Mouse (Mus musculus) neutrophil, adult 65 days (primary cell): ENCODE results near the gene Lcn6. TPM values are rescaled to one million over a fixed set of nuclear protein-coding genes. Genes with fewer than 3 reads are reported as not detected.

Experiments used
- total RNA-seq: library from RNA; stranded (reverse); gene quantifications from 2 replicates; pipeline ENCODE4 v1.2.4, GENCODE M21; 2023

Gene Lcn6
- not detected in 2 replicates for total RNA-seq

GRCm38 (mm10) chr2:25676486-25676885 lies at the start of gene Lcn6:
Gene Lcn6 (plus strand): TSS chr2:25676786.

DNA sequence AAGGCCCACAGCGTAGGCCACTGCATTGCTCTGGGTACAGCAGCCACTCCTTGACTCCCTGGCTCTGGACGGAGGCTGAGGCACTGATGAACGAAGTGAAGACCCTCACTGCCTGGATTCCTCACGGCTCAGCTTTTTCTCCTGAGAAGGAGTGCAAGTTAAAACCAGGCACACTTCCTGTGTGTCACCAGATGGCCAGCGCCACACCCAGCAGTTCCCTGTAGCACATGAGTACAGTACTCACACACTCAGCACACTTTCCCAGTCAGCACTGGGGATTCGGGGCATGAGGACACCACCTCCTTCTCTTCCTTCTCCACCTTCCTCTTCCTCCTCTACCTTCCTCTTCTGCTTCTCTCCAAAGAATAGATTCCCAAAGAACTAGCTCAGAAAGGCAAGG lies 48.8 kb upstream of the Lcn6 start, which contains the start of gene Fcna:
Gene Fcna (minus strand): TSS at position 220 of the 400 bp plus-strand sequence.

DNA sequence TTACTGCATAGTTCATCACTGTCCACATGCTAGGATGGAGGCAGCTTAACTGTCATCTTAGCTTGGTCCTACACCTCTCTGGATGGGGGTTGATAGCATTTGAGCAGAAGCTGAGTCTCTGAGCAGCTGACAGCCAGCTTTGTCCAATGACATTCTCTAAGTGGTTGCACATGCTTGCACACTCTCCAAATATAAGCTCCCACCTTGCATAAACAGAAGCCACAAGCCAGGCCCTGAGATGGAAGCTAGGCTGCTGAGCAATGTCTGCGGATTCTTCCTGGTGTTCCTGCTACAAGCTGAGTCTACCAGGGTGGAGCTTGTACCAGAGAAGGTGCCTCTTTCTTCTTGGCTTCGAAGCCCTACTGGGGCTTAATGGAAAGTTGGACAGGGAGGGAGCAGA lies 23.7 kb upstream of the Lcn6 start, which contains the start of gene Lcn8:
Gene Lcn8 (plus strand): TSS at position 219 of the 400 bp plus-strand sequence.

GRCm38 (mm10) chr2:25657652-25658051 lies 18.9 kb upstream of the Lcn6 start, which contains the start of gene Lcn5:
Gene Lcn5 (plus strand): TSS chr2:25657952.

GRCm38 (mm10) chr2:25682426-25682825 lies 5.8 kb downstream of the Lcn6 start, which contains the start of gene Lcn10:
Gene Lcn10 (plus strand): TSS chr2:25682726.

DNA sequence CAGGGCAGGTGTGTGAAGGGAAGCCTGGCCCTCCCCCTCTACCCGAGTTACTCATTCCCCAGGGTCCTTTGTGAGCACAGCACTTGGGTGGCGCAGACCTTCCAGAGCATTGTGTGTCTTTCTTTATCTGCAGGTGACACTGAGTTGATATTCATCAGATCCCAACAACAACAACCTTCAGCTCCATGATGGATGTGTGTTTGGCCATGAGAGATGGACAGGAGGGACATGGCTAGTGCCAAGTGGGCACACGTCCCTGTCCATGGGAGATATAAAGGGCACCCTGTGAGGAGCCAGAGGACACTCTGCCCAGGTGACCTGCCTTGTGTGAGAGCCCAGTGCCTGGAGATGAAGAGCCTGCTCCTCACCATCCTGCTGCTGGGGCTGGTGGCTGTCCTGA lies 23.2 kb downstream of the Lcn6 start, which contains the start of gene Obp2a:
Gene Obp2a (plus strand): TSS at position 301 of the 400 bp plus-strand sequence.

DNA sequence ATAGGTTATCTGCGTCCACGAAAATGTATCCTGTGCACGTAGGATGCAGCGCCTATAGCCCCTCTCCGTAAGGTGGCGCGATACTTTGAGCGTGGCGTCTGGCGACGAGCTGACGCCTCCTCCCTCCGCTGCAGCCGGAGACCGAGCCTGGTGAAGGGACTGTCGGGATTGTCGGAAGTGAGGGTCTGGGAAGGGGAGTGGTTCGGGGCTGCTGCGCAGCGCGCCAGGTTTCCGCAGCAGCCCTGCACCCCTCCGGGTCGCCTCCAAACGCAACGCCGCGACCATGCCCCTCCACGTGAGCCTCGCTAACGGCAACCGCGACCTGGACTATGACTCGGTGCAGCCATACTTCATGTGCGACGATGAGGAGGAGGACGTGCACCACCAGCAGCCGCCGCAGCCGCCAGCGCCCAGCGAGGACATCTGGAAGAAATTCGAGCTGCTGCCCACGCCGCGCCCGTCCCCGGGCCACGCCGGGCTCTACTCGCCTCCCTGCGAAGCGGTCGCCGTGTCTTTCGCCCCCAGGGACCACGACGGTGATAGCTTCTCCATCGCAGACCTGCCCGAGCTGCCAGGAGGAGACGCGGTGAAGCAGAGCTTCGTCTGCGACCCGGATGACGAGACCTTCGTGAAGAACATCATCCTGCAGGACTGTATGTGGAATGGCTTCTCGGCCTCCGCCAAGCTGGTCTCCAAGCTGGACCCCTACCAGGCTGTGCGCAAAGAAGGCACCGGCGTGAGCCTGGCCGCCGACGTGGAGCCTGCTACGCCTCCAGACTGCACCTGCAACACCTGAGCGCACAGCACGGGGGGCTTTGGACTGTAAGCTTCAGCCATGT lies 30.3 kb downstream of the Lcn6 start, which contains the start of gene Bmyc:
Gene Bmyc (plus strand): TSS at position 97 of the 839 bp plus-strand sequence.

Other genes starting within 250 kb of the Lcn6 start
- gene Abca2, start 248.1 kb upstream of the Lcn6 start, total RNA-seq = 19.6 and 21.3 TPM in 2 replicates
- not detected in 2 replicates for gene Clic3, start 219.9 kb upstream of the Lcn6 start, total RNA-seq
- 43.8 and 56.9 TPM in 2 replicates for gene Paxx, start 215.7 kb upstream of the Lcn6 start, total RNA-seq
- gene Ptgds, start 206.7 kb upstream of the Lcn6 start, total RNA-seq = not detected in 2 replicates
- not detected in 2 replicates for gene Lcn12, start 182.9 kb upstream of the Lcn6 start, total RNA-seq
- gene Fbxw5, start 176.0 kb upstream of the Lcn6 start, total RNA-seq = 25.8 and 26.4 TPM in 2 replicates
- 1.2 TPM in 1 of 2 replicates, not detected in the other for gene C8g, start 175.1 kb upstream of the Lcn6 start, total RNA-seq
- 20.3 and 26.7 TPM in 2 replicates for gene Traf2, start 129.8 kb upstream of the Lcn6 start, total RNA-seq
- 56.8 and 74.8 TPM in 2 replicates for gene Edf1, start 118.9 kb upstream of the Lcn6 start, total RNA-seq
- 0.11 and 0.13 TPM in 2 replicates for gene Mamdc4, start 101.9 kb upstream of the Lcn6 start, total RNA-seq
- 5.6 and 6.0 TPM in 2 replicates for gene Phpt1, start 101.6 kb upstream of the Lcn6 start, total RNA-seq
- gene Ajm1, start 95.0 kb upstream of the Lcn6 start, total RNA-seq = 1.6 TPM in 1 of 2 replicates, not detected in the other
- 38.3 and 38.7 TPM in 2 replicates for gene Rabl6, start 68.3 kb upstream of the Lcn6 start, total RNA-seq
- gene Ccdc183, start 59.1 kb upstream of the Lcn6 start, total RNA-seq = not detected in 2 replicates
- gene Tmem141, start 54.8 kb upstream of the Lcn6 start, total RNA-seq = 1.6 and 3.9 TPM in 2 replicates
- 0.29 TPM in 1 of 2 replicates, not detected in the other for gene Fcna, start 48.8 kb upstream of the Lcn6 start, total RNA-seq
- gene Lcn8, start 23.7 kb upstream of the Lcn6 start, total RNA-seq = not detected in 2 replicates
- gene Lcn5, start 18.8 kb upstream of the Lcn6 start, total RNA-seq = not detected in 2 replicates
- not detected in 2 replicates for gene Lcn10, start 5.9 kb downstream of the Lcn6 start, total RNA-seq
- not detected in 2 replicates for gene Obp2a, start 23.3 kb downstream of the Lcn6 start, total RNA-seq
- 3.0 and 5.2 TPM in 2 replicates for gene Bmyc, start 30.0 kb downstream of the Lcn6 start, total RNA-seq
- gene Obp2b, start 60.2 kb downstream of the Lcn6 start, total RNA-seq = not detected in 2 replicates
- not detected in 2 replicates for gene Lcn3, start 88.8 kb downstream of the Lcn6 start, total RNA-seq
- gene Lcn11, start 100.2 kb downstream of the Lcn6 start, total RNA-seq = not detected in 2 replicates
- gene Gm13539, start 105.5 kb downstream of the Lcn6 start, total RNA-seq = not detected in 2 replicates
- not detected in 2 replicates for gene Glt6d1, start 139.1 kb downstream of the Lcn6 start, total RNA-seq
- gene Lcn9, start 146.4 kb downstream of the Lcn6 start, total RNA-seq = not detected in 2 replicates
- not detected in 2 replicates for gene Sohlh1, start 170.5 kb downstream of the Lcn6 start, total RNA-seq
- not detected in 2 replicates for gene Kcnt1, start 186.9 kb downstream of the Lcn6 start, total RNA-seq